Mouse (Mus musculus) hindbrain, embryonic 10.5 days (tissue): ENCODE results near the gene Rfx3. TPM values are rescaled to one million over a fixed set of nuclear protein-coding genes. Genes with fewer than 3 reads are reported as not detected.

ENCODE experiments used
- DNase-seq: peaks from one replicate; pipeline ENCODE4 v3.0.0-alpha.2; 2017; ENCODE audit warnings: low spot score
- H3K27ac ChIP-seq: fragments of 300-500 bp; sonication (generic); 2 replicates; pipeline ENCODE4 v1.5.1; 2016; ENCODE audit warnings: mild to moderate bottlenecking, moderate library complexity
- H3K27me3 ChIP-seq: fragments of 300-500 bp; sonication (generic); 2 replicates; pipeline ENCODE4 v1.6.1; 2016; ENCODE audit warnings: mild to moderate bottlenecking; ENCODE audit not compliant: poor library complexity, insufficient read depth, severe bottlenecking
- H3K36me3 ChIP-seq: fragments of 300-500 bp; sonication (generic); 2 replicates; pipeline ENCODE4 v1.6.1; 2016; ENCODE audit warnings: mild to moderate bottlenecking, moderate library complexity
- H3K4me1 ChIP-seq: fragments of 300-500 bp; sonication (generic); replicated peaks from 2 replicates; pipeline ENCODE4 v1.6.1; 2016; ENCODE audit warnings: mild to moderate bottlenecking
- H3K4me3 ChIP-seq: fragments of 300-500 bp; sonication (generic); 2 replicates; pipeline ENCODE4 v1.5.1; 2016; ENCODE audit warnings: mild to moderate bottlenecking, moderate library complexity
- H3K9me3 ChIP-seq: fragments of 300-500 bp; sonication (generic); 2 replicates; pipeline ENCODE4 v1.6.1; 2016; ENCODE audit warnings: mild to moderate bottlenecking, moderate library complexity
- WGBS: fragments of 180-500 bp; shearing (Covaris S2); methylation state at CpG from one replicate; pipeline ENCODE4 v1.1.7; 2016; 5-methylcytosine and 5-hydroxymethylcytosine counted together
- polyA plus RNA-seq: library from polyadenylated mRNA; unstranded; fragments of >200 nt; fragmentation: Nextera tagmentation; extraction: Ambion mirVana; gene quantifications from 2 replicates; pipeline ENCODE4 v1.2.1, GENCODE M21; 2016

Rfx3 gene
- polyA plus RNA-seq, 1 experiment from 2014 or later, result 26.7 TPM

DNA sequence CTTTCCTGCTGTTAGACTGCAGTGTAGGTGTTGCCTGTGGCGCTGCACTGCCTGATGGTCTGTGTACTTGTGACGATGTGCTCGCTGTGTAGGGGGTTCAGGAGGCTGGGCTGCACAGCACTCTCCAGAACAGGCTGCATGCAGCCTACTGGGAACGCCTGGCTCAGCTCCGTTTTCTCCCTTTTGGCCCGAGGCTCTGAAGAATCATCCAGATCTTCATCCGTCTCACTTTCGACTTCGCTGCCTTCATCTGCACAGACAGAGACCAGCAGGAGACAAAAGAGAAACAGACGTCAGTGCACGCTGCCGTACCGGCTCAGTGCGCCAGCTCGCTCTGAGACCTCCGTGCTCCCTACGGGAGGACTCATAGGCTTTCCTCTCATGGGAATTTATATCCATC is 242.5 kb downstream of the Rfx3 start:
- Histone ChIP-seq H3K27me3 (no peaks in the 10 kb centered on the region), H3K9me3 (no peaks in the 10 kb centered on the region), H3K27ac (no peak overlapping the region), H3K4me1 (no peaks in the 10 kb centered on the region), H3K4me3 (no peak overlapping the region), H3K36me3 (peaks cover 65% of the 10 kb centered on the region)
- WGBS, result 84% methylated on average over 17 of the region's 17 CpGs
- no peak for DNase-seq

DNA sequence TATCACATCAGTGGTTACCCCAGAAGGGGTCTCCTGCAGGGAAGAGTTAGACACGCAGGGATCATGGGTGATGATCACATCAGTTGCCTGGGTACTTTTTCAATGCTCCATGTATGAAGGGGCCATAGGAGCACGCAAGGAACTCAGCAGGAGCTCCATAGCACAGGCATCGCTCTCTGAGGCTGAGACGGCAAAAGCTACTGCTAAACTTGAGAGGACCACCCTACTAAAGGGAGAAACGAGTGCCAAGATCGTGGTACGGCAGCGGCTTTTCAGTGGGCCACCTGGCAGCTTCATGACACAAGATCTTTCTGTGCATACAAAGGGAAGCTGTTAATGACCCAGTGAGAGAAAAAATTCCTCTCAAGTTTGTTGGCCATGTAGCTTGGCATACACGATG is 250.7 kb downstream of the Rfx3 start:
- Histone ChIP-seq H3K4me3 (no peak overlapping the region), H3K36me3 (peaks cover 26% of the 10 kb centered on the region), H3K9me3 (no peaks in the 10 kb centered on the region), H3K27me3 (no peaks in the 10 kb centered on the region), H3K4me1 (no peaks in the 10 kb centered on the region), H3K27ac (no peak overlapping the region)
- WGBS, result 92% methylated on average over 9 of the region's 9 CpGs
- DNase-seq, result no peak

DNA sequence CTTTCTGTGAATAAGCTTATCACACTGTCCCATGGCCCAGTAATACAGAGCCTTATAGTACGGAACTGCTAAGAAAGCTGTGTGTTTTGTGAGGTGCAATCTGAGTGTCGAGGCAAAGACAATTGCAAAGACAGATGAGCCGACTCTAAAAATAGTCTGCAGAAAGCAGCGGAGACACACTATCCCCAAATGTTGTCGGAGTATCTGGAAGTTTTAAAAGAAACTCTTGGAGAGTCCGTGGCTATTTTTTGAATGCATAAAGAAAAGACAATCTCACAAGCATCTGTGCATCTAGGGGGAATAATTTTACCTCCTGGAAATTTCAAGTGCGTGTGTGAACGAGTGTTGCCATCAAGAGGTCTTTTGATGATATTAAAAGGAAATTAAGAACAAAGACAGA is 251.6 kb downstream of the Rfx3 start:
- Histone ChIP-seq H3K27ac (no peak overlapping the region), H3K27me3 (no peaks in the 10 kb centered on the region), H3K9me3 (no peaks in the 10 kb centered on the region), H3K36me3 (peaks cover 17% of the 10 kb centered on the region), H3K4me3 (no peak overlapping the region), H3K4me1 (no peaks in the 10 kb centered on the region)
- 93% methylated on average over 8 of the region's 8 CpGs for WGBS
- no peak for DNase-seq

DNA sequence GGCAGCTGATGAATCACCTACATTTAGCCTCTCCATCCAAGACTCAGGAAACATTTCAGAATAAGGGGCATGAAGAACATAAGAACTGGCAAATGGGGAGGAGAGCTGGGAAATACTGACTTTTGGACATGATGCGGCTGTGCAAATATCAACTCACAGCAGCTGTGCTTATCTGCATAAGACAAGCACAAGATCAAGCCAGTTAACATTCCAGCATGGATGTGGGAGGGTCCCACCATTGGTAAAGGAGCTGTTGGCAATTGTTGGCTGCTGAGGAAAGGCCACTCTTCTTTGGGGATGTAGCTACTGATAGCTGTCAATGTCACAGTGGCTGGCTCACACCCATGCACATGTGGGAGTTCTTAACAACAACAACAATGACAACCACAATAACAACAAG is 263.7 kb downstream of the Rfx3 start:
- Histone ChIP-seq H3K27me3 (no peaks in the 10 kb centered on the region), H3K27ac (no peak overlapping the region), H3K36me3 (no peaks in the 10 kb centered on the region), H3K4me3 (no peak overlapping the region), H3K4me1 (peaks cover 5% of the 10 kb centered on the region; the same call in 1 of the 2 replicates), H3K9me3 (0 out of 2 replicates have a peak, but pooled peaks cover 6% of the 10 kb centered on the region)
- DNase-seq, result no peak
- whole genome bisulfite sequencing, result 98% methylated on average over 1 of the region's 1 CpGs

GRCm38 (mm10) chr19:27738908-27739307 is 272.1 kb downstream of the Rfx3 start:
- WGBS, result 74% methylated on average over 8 of the region's 8 CpGs
- Histone ChIP-seq H3K4me1 (0 out of 2 replicates have a peak, but pooled peaks cover 4% of the 10 kb centered on the region), H3K27me3 (no peaks in the 10 kb centered on the region), H3K36me3 (no peaks in the 10 kb centered on the region), H3K27ac (no peak overlapping the region), H3K4me3 (no peak overlapping the region), H3K9me3 (0 out of 2 replicates have a peak, but pooled peaks cover 3% of the 10 kb centered on the region)
- no peak for DNase-seq

DNA sequence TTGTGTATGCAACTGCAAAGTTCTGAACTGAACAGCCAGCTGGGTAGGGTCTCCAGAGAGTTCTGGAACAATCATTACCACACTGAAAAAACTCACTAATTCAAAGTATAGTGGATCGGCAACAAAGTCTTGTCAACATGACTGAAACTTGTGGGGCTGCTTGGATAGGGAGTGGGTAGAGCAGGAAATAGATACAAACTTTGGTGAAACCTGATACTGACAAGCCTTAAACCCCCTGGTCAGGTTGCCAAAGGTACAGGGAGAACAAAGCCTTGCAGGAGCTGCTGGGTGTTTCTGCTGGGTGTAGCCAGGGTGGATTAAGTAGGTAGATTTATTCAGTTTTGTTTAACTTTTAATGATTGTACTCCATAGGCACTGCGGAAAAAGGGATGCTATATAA is 274.4 kb downstream of the Rfx3 start:
- Histone ChIP-seq H3K27me3 (no peaks in the 10 kb centered on the region), H3K4me1 (0 out of 2 replicates have a peak, but pooled peaks cover 4% of the 10 kb centered on the region), H3K27ac (no peak overlapping the region), H3K9me3 (no peaks in the 10 kb centered on the region), H3K4me3 (no peak overlapping the region), H3K36me3 (no peaks in the 10 kb centered on the region)
- WGBS, result 88% methylated on average over 2 of the region's 2 CpGs
- DNase-seq, result no peak

DNA sequence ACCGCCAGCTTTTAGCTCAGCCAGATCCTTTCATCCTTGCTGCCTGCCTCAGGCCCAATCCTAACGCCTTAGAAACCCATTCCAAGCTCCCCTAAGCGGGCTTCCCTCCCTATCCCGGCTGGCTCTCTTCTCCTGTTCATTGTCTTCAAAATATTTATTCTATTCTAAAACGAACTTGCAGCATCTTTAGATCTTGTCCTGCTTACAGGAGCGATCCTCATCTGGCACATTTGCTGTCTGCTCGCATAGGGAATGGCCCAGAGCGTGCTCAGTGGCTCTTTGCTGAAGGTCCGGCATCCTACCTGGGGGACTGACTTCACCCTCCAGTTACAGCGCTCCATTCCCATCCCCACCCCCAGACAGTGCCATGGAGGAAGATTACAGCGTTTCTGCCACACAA is 292.0 kb downstream of the Rfx3 start:
- no peak for DNase-seq
- Histone ChIP-seq H3K9me3 (no peaks in the 10 kb centered on the region), H3K4me1 (peaks cover 7% of the 10 kb centered on the region; the same call in 1 of the 2 replicates), H3K4me3 (no peak overlapping the region), H3K36me3 (no peaks in the 10 kb centered on the region), H3K27ac (no peak overlapping the region), H3K27me3 (no peaks in the 10 kb centered on the region)
- 80% methylated on average over 11 of the region's 11 CpGs for WGBS

GRCm38 (mm10) chr19:27716274-27716673 is 294.7 kb downstream of the Rfx3 start:
- no peak for DNase-seq
- no peak overlapping the region for H3K27ac ChIP-seq
- H3K4me3 ChIP-seq, result no peak overlapping the region
- peaks cover 7% of the 10 kb centered on the region; the same call in 1 of the 2 replicates for H3K4me1 ChIP-seq
- H3K36me3 ChIP-seq, result no peaks in the 10 kb centered on the region
- H3K9me3 ChIP-seq, result no peaks in the 10 kb centered on the region
- no peaks in the 10 kb centered on the region for H3K27me3 ChIP-seq
